Mouse (Mus musculus): ENCODE results near the gene Isca2. TPM values are rescaled to one million over a fixed set of nuclear protein-coding genes. Genes with fewer than 3 reads are reported as not detected.

Gene Isca2
- polyA plus RNA-seq, 1 experiment: 83.7 TPM

DNA sequence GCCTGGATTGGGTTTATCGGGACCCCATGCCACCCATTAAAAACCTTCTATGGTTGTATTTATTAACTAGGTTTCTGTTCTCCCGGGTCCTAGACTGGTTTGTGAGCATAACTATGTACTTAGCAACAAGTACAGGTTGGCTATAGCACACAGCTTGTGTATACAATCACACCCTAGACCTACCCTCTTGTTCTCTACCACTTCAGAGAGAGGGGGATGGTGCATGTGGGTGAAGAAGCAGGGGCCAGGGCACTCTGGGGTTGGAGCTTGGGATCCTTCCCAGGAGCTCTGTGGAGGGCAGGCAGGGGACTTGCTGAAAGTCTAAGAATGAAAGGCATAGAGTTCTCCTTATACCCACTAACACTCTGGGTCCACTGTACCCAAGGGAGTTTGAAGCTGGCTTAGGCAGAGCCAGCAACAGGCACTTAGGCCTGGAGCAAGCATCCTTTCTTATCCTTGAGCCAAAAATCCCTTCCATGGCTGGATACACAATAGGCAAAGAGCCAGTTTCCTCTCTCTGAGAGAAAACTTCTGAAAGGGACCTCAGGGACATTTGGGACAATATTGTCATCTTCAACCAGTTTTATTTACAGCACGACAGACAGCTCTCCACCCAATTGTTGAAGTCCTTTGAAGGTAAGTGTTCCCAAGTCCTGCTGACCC lies 41.7 kb downstream of the Isca2 start:
- no peaks in the 10 kb centered on the region; the same call in 1 of the 2 replicates for H3K4me1 ChIP-seq (ENCODE audit: control insufficient read depth, insufficient read depth, low read length)
- H3K27ac ChIP-seq (ENCODE audit: control insufficient read depth, insufficient read depth, low read depth, low read length): no peak overlapping the region
- no peak for TF ChIP-seq POLR2A (IDR thresholded peaks at IDR 0.05; ENCODE audit: control insufficient read depth, low read depth, low read length)
- no peak for TF ChIP-seq CTCF (IDR thresholded peaks at IDR 0.05; ENCODE audit: control insufficient read depth, insufficient read depth, insufficient replicate concordance, low read depth, low read length)
- no peak overlapping the region for H3K4me3 ChIP-seq (ENCODE audit: control insufficient read depth, low read depth, low read length)
- no peaks in the 10 kb centered on the region for H3K27me3 ChIP-seq (ENCODE audit: control insufficient read depth, insufficient read depth, low read length)
- no peaks in the 10 kb centered on the region for H3K36me3 ChIP-seq (ENCODE audit: control insufficient read depth, insufficient read depth, low read length)

DNA sequence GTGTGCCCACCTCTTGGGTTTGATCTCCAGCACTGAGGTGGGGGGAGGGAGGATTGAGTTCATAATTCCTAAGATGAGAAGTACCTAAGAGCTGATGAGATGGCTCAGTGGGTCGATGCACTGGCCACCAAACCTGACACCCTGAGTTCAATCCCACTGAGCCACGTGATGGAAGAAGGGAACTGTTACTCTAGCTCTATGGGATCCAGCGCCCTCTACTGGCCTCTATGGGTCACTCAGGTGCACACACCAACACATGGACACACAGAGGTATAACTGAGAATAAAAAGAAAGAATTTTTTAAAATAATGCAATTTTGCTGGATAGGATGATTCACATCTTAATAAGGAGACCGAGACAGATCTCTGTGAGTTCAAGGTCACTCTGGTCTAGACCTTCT lies 45.4 kb downstream of the Isca2 start:
- H3K36me3 ChIP-seq (ENCODE audit: control insufficient read depth, insufficient read depth, low read length): no peaks in the 10 kb centered on the region
- H3K4me3 ChIP-seq (ENCODE audit: control insufficient read depth, low read depth, low read length): no peak overlapping the region
- TF ChIP-seq CTCF (IDR thresholded peaks at IDR 0.05; ENCODE audit: control insufficient read depth, insufficient read depth, insufficient replicate concordance, low read depth, low read length): peak; percentile 45; the same call in 1 of the 2 replicates
- no peak for TF ChIP-seq POLR2A (IDR thresholded peaks at IDR 0.05; ENCODE audit: control insufficient read depth, low read depth, low read length)
- no peaks in the 10 kb centered on the region for H3K27me3 ChIP-seq (ENCODE audit: control insufficient read depth, insufficient read depth, low read length)
- H3K4me1 ChIP-seq (ENCODE audit: control insufficient read depth, insufficient read depth, low read length): no peaks in the 10 kb centered on the region; the same call in 1 of the 2 replicates
- no peak overlapping the region for H3K27ac ChIP-seq (ENCODE audit: control insufficient read depth, insufficient read depth, low read depth, low read length)

DNA sequence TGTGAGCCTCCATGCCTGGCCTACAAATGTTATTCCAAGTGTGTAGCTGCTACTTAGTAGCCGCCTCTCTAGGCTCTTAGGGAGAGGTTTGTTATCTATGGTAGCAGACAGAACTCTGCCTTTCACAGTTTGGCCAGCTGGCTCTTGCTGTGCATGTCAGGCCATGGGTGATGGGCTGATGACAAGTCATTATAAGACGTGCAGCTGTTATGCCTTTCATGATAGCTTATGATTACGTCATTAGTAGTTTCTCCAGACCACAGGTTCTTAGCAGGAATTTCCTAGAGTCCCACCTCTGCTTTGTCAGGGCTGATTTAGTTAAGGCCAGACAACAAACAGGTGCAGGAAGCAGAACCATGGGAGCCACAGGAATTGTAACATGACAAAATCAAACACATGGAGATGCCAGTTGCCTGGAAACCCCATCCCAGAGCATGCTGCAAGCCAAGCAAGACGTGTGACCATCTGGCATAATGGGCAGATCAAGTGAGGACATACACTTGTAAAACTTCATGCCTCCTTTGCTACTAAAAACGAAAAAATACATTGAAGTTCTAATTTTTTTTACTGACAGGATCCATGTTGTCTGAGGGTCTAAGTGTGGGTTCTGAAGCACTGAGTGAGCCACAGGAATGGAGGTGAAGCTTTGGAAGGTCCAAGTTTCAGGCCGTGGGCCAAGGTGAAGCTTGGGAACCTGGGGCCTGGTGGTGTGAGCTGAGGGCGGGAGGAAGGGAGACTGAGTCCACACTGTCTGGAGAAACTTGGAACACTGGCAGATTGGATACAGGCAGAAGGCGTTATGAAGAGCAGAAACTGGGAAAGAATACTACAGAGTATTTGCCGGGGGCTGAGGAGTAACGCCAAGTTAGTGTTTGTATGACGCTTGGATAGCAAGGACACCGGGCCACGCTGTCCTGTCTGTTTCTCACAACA lies 46.5 kb downstream of the Isca2 start:
- Histone ChIP-seq H3K4me1 (ENCODE audit: control insufficient read depth, insufficient read depth, low read length) (no peaks in the 10 kb centered on the region; the same call in 1 of the 2 replicates), H3K27me3 (ENCODE audit: control insufficient read depth, insufficient read depth, low read length) (no peaks in the 10 kb centered on the region), H3K27ac (ENCODE audit: control insufficient read depth, insufficient read depth, low read depth, low read length) (no peak overlapping the region), H3K36me3 (ENCODE audit: control insufficient read depth, insufficient read depth, low read length) (no peaks in the 10 kb centered on the region), H3K4me3 (ENCODE audit: control insufficient read depth, low read depth, low read length) (no peak overlapping the region)
- TF ChIP-seq CTCF (IDR thresholded peaks at IDR 0.05; ENCODE audit: control insufficient read depth, insufficient read depth, insufficient replicate concordance, low read depth, low read length) (no peak), POLR2A (IDR thresholded peaks at IDR 0.05; ENCODE audit: control insufficient read depth, low read depth, low read length) (no peak)

DNA sequence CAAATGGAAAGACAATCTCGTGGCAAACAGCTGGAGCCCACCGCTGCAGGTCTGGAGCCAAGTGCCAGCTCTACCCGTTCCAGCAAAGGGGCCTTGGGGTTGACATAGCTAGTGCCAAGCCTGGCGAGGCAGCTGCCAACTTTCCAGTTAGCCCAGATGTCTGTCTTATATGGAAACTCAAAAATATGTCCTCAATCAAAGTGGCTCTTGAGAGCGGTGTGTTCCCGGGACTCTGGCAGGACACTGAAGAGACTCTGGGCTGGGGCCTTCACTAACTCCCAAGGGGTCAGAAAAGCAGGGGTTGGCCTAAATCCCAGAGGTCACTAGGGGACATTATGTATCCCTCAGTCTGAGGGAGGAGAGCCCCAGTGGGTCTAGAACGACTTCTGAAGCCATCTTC lies 50.5 kb downstream of the Isca2 start:
- TF ChIP-seq CTCF (IDR thresholded peaks at IDR 0.05; ENCODE audit: control insufficient read depth, insufficient read depth, insufficient replicate concordance, low read depth, low read length) (no peak), POLR2A (IDR thresholded peaks at IDR 0.05; ENCODE audit: control insufficient read depth, low read depth, low read length) (no peak)
- Histone ChIP-seq H3K4me1 (ENCODE audit: control insufficient read depth, insufficient read depth, low read length) (no peaks in the 10 kb centered on the region; the same call in 1 of the 2 replicates), H3K27ac (ENCODE audit: control insufficient read depth, insufficient read depth, low read depth, low read length) (no peak overlapping the region), H3K36me3 (ENCODE audit: control insufficient read depth, insufficient read depth, low read length) (no peaks in the 10 kb centered on the region), H3K4me3 (ENCODE audit: control insufficient read depth, low read depth, low read length) (no peak overlapping the region), H3K27me3 (ENCODE audit: control insufficient read depth, insufficient read depth, low read length) (no peaks in the 10 kb centered on the region)

DNA sequence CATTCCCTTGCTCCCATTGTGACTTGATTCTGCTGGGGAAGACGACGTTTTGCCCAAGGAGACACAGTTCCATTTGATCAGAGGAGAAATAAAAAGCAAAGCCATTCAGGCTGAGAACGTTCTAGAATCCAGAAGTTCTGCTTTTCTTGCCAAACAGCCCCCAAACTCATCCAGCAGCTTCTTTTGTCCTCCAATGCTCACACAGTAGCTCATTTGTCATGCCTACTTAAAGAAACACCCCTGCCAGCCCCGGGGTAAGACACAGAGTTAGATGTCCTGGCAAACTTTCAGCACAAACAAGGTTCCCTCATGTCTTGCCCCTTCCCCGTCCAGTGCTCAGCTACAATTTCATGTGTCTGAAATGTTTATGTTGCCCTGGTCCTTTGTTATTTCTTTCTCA lies 51.2 kb downstream of the Isca2 start:
- H3K27me3 ChIP-seq (ENCODE audit: control insufficient read depth, insufficient read depth, low read length): no peaks in the 10 kb centered on the region
- H3K36me3 ChIP-seq (ENCODE audit: control insufficient read depth, insufficient read depth, low read length): no peaks in the 10 kb centered on the region
- no peak for TF ChIP-seq POLR2A (IDR thresholded peaks at IDR 0.05; ENCODE audit: control insufficient read depth, low read depth, low read length)
- no peak overlapping the region for H3K27ac ChIP-seq (ENCODE audit: control insufficient read depth, insufficient read depth, low read depth, low read length)
- H3K4me3 ChIP-seq (ENCODE audit: control insufficient read depth, low read depth, low read length): no peak overlapping the region
- H3K4me1 ChIP-seq (ENCODE audit: control insufficient read depth, insufficient read depth, low read length): no peaks in the 10 kb centered on the region; the same call in 1 of the 2 replicates

Other genes with a start within 250 kb of the Isca2 start
- gene Vsx2, start 203.5 kb upstream of the Isca2 start, polyA plus RNA-seq (2012; rRNA removed): 0.02 TPM in 1 of 2 replicates, not detected in the other
- 1.8 TPM in 2 replicates for gene Abcd4, start 155.8 kb upstream of the Isca2 start, polyA plus RNA-seq (2012; rRNA removed)
- 0.07 and 0.16 TPM in 2 replicates for gene Vrtn, start 132.2 kb upstream of the Isca2 start, polyA plus RNA-seq (2012; rRNA removed)
- gene Syndig1l, start 74.4 kb upstream of the Isca2 start, polyA plus RNA-seq (2012; rRNA removed): 12.9 and 14.7 TPM in 2 replicates
- 43.4 and 56.6 TPM in 2 replicates for gene Npc2, start 99 bp upstream of the Isca2 start, polyA plus RNA-seq (2012; rRNA removed)
- 2.1 and 3.7 TPM in 2 replicates for gene Ltbp2, start 103.3 kb downstream of the Isca2 start, polyA plus RNA-seq (2012; rRNA removed)
- gene Fcf1, start 197.6 kb downstream of the Isca2 start, polyA plus RNA-seq (2012; rRNA removed): 57.2 and 68.1 TPM in 2 replicates
- 66.6 and 79.6 TPM in 2 replicates for gene Arel1, start 197.6 kb downstream of the Isca2 start, polyA plus RNA-seq (2012; rRNA removed)
- 38.5 and 47.1 TPM in 2 replicates for gene Ylpm1, start 223.1 kb downstream of the Isca2 start, polyA plus RNA-seq (2012; rRNA removed)

Data from testis, adult 2 months (tissue).